Mouse (Mus musculus): ENCODE measurements around the gene Hbs1l. TPM values are rescaled to one million over a fixed set of nuclear protein-coding genes. Genes with fewer than 3 reads are reported as not detected.

Hbs1l gene
- total RNA-seq, 2 experiments from 2014 or later, result 74.9 to 79.7 TPM

GRCm38 (mm10) chr10:21399622-21400021 lies 103.8 kb downstream of the Hbs1l start:
- no peak for DNase-seq (ENCODE audit: low spot score in 2 of 2)

DNA sequence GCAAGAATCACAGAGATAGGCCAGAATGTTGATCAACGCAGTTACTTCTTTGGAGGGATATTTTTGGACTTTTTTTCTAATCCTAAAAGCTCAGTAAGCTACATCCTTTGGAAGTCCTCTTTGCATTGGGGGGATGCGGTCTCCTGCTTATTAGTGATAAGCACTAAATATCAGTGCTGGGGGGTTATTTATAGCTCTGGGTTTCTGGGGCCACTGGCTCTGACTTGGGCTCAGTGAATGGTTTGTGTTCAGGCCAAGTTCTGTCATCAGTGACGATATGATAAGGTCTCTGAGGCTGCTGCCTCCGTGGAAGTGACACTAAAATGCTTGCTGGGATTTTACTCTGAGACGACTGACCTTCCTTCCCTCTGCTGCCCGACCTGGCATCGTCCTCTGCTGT lies 104.3 kb downstream of the Hbs1l start:
- DNase-seq (ENCODE audit: low spot score in 2 of 2), result no peak

GRCm38 (mm10) chr10:21400453-21400852 lies 104.7 kb downstream of the Hbs1l start:
- DNase-seq (ENCODE audit: low spot score in 2 of 2), result no peak

- no peak for DNase-seq (ENCODE audit: low spot score in 2 of 2)
Observed at GRCm38 (mm10) chr10:21401259-21401658, 105.5 kb downstream of the Hbs1l start.

- no peak for DNase-seq (ENCODE audit: low spot score in 2 of 2)
Observed at GRCm38 (mm10) chr10:21404822-21405221, 109.0 kb downstream of the Hbs1l start.

GRCm38 (mm10) chr10:21405707-21406534 lies 110.1 kb downstream of the Hbs1l start:
- DNase-seq (ENCODE audit: low spot score in 2 of 2), result no peak

GRCm38 (mm10) chr10:21410711-21411110 lies 114.9 kb downstream of the Hbs1l start:
- no peak for DNase-seq (ENCODE audit: low spot score in 2 of 2)

GRCm38 (mm10) chr10:21411621-21412205 lies 115.9 kb downstream of the Hbs1l start:
- no peak for DNase-seq (ENCODE audit: low spot score in 2 of 2)

DNA sequence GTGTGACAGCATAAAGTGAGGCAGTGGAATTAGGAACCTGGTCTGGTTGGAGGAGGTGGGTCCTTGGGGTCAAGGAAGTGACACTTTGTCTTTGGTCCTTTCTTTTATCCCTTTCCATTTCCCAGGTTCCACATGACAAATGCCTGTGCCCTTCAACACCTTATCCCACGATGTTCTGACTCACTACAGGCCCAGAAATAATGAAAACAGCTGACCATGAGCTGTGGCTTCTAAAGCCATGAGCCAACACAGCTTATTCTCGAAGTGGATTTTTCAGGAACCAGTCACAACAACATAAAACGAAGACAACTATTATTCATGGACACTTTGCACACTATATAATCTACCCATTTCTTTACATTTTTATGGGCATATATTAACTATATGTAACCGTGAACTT lies 119.3 kb downstream of the Hbs1l start:
- DNase-seq (ENCODE audit: low spot score in 2 of 2), result no peak

GRCm38 (mm10) chr10:21416184-21416583 lies 120.4 kb downstream of the Hbs1l start:
- DNase-seq (ENCODE audit: low spot score in 2 of 2), result no peak

Other genes starting within 250 kb of the Hbs1l start
- gene Myb, start 135.0 kb upstream of the Hbs1l start, total RNA-seq (2021), result 1 to 10 TPM; 1.2 to 1.3 TPM
- gene Aldh8a1, start 81.3 kb downstream of the Hbs1l start, total RNA-seq (2021), result not detected

Measured in layer of hippocampus, postnatal 14 days (tissue).